Mouse (Mus musculus): ENCODE data around the gene Rps28.

DNA sequence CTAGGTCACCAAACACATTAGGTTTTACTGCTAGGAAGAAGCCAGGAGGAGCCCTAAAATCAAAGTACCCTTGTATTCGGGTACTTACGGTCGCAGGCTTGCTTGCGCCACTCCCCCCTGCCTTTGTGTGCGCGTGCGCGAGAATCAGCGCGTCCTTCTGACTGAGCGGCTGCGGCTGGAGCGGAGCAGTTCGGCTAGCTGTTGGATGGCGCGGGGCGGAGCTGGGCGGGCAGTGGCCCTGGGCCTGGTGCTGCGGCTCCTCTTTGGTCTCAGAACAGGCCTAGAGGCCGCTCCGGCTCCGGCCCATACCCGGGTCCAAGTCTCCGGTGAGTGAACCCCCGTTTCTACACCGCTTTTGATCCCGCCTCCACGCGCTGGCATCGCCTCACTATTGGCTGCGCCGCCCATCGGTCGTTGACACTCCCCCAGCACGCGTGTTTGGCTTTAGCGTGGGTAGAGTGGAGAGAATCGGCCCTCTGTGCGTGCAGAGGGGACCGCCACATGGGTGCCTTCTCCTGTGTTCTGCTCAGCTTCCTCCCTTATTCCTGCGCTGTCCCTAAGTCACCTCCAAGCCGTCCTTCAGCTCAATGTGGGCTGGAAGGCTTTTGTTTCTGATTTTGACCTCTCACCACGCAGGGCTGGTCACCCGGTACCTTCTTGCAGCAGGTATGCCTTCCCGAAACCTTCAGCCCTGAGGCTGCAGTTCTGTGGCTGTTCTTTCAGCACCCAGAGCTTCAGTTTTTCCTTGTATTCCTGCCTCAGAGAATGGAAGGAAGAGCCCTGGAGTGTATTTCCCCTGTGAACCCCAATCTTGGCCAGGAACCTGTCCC is 18.8 kb upstream of the Rps28 start, which contains the start of gene Cd320:
- TF ChIP-seq CTCF (IDR thresholded peaks at IDR 0.05; ENCODE audit: extremely low read depth, insufficient read depth, insufficient read length, insufficient replicate concordance) (no peak), POLR2A (IDR thresholded peaks at IDR 0.05; ENCODE audit: low read depth, low read length) (no peak)
